Mouse (Mus musculus) 416B (cell line): ENCODE results near the gene Fam136a.
"Not testable (repeated sequence)": the region's sequence is repeated elsewhere in the genome, so short reads cannot be mapped to it uniquely, and the experiment has no call there.

Source experiments
- DNase-seq: peaks from one replicate; pipeline ENCODE4 v3.0.0; 2011; ENCODE audit warnings: low read depth

Fam136a gene

DNA sequence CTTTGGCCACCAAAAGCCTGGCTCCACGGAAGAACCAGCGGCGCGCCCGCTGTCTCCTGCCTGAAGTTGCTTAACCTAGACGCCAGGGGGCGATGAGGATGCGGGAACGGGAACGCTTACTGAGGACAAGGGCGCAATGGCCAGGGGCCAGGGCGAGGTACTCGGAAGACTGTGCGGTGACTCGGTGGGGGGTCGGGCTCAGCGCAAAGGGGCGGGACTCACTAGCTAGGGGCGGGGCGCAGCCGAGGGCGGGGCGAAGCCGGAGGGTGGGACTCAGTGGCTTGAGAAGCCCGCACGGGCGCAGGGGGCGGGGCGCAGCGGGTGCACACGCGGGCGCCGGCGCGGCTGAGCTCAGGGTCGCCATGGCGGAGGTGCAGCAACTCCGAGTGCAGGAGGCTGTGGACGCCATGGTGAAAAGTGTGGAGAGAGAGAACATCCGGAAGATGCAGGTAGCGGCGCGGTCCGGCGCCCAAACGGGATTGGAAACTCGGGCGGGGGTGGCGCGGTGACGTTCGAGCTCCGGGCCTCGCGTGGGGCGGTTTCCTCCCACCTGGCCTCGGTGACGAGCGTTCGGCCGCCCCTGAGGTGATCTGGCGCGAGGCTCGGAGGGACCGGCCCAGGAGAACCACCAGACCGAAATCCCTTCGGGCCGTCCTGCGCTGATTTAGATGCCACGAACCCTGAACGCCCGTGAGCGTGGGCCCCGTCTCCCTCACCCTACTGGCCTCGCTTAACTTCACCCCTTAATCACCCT, at the start of gene Fam136a:
Gene Fam136a, plus strand, starts transcription at position 276 of the 754 bp plus-strand sequence.
- DNase-seq = peak; percentile 99

DNA sequence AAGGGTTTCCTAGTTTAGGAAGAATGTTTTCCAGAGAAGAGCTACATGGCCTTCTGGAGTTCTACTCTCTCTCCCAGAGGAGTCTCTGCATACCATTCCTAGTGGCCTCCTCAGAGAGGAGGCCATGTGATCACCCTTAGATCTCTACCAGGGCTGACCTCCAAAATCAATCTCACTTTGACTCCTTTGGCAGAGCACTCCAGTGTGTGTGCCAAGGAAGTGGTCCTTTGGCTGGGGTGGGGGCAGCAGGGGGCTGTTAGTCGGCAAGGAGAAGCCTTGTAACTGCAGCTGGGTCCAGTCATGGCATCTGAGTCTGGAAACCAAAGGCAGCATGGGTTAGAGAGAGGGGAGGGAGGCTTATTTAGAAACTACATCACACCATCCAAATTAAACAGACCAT, 48.4 kb upstream of the Fam136a start:
- DNase-seq = no peak

DNA sequence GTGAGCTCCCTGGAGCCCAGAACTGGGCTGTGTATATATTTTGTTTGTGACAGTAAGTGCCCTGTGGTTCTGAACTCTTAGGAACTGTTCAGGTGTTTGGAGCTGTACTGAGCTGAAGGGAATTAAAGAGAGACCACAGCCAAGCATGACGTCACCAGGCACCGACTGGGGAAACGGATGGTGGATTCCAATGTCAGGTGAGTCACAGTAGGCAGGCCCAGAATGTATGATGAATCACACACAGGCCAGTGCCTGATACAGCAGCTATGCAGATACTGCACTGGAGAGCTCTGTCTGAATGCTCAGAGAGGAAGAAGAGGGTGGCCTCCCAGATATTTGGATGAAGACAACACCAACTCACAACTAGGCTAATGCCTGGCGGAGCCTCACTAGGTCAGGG, 46.6 kb upstream of the Fam136a start:
- peak; percentile 57 for DNase-seq

DNA sequence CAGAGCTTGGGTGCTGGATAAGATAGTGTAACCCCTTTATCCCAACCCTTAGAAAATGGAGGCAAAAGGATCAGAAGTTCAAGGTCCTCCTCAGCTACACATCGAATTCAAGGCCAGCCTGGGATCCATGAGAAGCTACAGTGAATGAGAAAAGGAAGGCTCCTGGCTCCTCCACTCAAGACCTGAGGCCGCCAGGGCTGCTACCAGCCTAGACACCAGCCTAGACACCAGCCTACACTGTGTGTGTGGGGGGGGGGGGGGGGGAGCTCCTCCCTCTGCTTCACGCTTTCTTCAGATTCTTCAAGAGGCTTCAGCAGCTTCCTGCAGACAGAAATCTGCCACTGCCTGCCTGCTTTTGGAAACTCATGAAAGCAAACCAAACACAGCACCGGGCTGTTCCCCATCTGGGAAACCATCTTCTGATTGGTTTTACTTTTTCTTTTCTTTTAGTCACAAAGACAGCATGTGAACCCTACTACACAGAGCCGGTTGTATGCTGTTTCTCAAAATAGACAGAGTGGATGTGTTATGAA, 43.3 kb upstream of the Fam136a start:
- DNase-seq = no peak

DNA sequence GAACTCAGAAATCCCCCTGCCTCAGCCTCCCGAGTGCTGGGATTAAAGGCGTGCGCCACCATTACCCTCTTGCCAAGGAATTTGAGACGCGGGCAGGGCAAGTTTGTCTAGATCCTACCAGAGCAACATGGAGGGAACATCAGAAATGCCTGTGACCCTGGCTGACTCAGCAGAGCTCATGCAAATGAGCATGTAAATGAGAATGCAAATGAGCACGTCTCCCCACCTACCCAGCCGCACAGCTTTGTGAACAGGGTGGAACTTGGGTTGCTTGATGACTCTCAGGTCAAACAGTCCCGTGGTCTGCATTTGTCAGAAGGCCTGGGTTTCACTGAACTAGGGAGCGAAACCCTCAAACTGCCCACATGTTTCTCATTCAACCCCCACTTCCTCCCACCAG, 42.5 kb upstream of the Fam136a start:
- DNase-seq = no peak

DNA sequence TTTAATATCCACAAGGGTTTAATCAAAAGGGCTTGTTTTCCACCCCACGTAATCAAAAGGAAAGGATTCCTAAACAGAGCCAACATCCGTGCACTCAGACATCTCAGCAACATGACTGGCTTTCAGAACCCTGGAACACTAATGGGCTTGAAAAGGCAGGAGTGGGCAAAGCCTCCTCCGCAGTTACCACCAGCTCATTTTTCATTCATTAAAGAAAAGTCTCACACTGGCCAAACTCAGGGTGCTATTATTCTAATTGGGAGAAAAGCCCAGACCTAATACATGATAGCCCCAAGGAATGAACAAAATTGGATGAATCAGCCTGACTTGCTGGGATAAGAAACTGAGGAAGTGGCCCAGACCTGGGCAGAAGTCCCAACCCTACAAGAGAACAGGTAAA, 41.0 kb upstream of the Fam136a start:
- DNase-seq = no peak

DNA sequence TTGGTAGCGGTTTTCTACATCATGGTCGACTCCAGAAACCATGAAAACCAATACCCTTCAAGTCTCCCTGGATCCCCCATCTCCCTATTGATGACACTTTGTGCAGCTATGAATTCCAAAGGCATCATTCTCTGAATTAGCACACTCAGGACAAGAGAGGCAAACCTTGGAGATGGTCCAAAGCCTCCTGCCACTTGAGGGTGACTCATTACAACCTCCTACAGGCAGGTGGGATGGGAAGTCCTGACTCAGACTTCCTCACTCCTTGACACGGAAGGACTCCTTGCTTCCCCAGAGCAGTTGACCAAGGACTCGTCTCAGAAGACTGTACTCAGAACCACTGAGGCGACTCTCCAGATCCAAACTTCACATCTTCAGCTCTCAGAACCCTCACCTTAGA, 39.8 kb upstream of the Fam136a start:
- peak; percentile 10 for DNase-seq

DNA sequence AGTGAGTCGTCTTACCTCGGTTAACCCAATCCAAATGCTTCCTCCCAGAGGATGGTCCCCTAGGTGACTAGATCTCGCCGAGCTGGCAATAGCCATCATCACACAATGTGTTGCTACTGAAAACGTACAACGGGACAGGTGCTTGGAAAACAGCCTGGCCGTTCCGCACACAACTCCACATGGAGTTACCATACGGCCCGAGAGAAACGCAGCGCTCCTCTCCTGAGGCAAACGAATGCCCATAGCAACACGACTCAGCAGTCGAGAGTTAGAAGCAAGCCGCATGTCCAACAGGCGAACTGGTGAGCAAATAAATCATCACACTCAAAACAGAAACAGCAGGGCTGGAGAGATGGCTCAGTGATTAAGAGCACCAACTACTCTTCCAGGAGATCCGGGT, 38.6 kb upstream of the Fam136a start:
- no peak for DNase-seq

DNA sequence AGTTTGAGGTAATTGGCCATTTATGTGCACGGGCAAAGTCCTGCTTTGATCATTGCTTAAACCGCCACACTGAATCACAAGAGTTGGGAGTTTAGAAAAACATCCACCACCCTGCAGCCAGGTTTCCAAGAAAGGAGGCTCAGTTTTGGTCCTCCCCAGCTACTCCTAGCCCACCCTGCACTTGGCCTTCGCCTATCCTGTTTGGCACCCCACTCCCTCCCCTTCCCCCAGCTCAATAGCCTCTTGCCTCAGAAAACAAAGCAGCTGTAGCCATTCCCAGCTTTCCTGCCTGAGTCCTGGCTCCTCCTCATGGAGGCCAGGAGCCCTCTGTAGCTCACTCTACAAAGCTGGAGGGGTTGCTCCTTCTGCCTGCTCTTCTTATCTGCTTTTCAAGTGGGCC, 37.1 kb upstream of the Fam136a start:
- DNase-seq = no peak

DNA sequence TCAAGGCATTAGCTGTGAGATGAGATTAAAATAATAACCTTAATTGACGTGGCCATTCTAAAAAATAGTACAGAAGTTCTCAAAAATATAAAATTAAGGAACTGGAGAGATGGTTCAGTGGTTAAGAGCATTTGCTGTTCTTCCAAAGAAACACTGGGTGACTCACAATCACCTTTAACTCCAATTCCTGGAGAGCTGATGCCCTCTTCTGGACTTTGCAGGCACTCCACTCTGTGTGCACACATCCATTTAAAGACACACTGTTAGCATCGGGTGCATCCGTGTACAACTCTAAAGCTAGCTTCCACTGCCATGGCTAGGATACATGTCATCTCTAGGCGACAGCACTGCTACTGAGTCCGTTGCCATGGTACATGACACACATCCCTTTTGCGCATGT, 35.5 kb upstream of the Fam136a start:
- DNase-seq = peak; percentile 47

DNA sequence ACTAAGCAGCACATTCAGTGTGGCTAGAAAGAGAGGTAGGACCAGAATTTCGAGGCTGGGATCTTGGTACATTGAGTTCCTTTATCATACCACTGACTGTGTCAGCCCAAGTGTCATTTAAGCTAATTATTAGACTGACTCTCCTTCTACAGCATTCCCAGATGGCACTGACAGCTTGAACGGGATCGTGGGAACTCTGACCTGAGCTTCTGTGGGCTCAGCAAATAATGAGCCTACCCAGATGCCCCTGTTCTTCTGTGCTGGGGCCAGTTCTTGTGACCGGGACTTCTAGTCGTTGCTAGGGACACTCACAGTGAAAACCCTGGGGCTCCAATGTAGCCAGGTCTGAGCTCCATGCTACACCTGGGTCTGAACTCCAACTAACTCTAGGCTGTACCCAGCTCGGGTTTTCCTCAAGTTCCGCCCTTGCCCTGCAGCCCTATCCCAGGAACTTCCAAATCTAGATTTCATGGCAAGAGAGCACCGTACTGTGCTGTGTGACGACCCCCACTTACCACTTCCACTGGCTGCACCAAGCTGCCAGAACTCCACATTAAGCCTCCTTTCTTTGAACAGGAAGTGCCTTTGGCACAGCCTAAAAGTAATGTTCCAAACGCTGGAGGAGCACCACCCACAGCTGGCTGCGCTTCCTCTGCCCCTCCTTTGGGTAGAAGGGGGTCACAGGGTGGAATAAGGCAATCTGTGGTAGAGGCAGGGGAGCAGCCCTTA, 30.2 kb upstream of the Fam136a start:
- DNase-seq = no peak

DNA sequence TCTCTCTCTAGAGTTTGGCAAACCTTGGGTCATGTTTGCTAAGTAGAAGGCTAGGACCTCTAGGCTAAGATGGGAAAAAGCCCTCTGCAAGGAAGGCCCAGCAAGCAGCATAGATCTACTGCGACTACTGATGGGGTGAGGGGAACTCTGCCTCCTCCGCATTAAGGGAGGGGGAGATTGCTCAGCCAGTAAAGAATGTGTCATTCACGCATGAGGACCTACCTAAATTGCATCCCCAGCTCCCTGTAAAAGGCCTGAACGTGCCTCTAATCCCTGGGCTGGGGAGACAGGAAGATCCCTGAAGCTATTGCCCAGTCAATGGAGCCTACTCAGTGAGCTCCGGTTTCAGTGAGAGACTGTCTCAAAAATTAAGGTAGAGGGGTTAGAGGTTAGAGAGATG, 29.6 kb upstream of the Fam136a start:
- no peak for DNase-seq

DNA sequence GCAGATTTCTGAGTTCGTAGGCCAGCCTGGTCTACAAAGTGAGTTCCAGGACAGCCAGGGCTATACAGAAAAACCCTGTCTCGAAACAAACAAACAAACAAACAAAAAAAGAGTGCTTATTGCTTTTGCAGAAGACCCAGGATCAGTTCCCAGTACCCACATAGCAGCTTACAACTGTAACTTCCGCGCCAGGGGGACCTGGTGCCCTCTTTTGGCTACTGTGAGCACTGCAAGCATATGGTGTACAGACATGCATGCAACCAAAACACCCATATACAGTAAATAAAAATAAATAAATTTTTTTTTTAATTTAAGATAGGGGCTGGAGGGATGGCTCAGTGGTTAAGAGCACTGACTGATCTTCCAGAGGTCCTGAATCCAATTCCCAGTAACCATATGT, 29.1 kb upstream of the Fam136a start:
- not testable (repeated sequence) for DNase-seq

DNA sequence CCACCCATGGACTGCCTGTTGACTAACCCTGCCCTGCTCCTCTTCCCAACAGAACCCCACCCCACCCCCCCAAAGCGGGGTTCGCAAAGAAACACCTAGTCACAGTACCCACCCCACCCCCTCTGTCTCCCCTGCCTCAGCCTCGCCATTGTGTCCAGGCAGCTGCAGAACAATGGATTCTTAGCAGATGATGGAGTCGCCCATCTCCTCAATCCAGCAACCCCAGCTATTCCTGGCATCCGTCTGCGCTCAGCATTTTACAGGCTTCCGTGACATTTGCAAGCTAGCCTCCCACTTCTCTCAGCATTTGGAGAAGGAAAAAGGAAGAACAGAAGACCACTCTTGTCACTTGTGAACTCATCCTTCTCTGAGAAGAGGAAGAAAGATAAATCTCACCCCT, 21.8 kb upstream of the Fam136a start:
- DNase-seq = no peak

DNA sequence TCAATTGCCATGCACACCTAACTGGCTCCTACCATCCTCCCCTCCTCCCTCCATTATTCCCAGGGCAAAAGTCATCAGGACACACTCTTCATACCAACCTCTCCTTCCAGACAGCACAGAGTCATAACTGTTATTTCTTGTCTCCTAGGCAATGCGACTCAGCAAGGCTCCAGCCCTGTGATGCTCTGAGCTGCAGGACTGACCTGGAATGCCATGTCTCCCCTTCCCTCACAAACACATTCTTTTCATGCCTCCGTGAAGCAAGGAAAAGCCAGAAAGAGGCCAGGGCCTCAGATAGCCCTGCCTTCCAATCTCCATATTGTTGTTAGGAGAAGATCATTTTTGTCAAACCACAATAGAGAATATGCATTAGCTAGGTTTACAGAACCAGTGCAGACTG, 19.4 kb upstream of the Fam136a start:
- DNase-seq = no peak

DNA sequence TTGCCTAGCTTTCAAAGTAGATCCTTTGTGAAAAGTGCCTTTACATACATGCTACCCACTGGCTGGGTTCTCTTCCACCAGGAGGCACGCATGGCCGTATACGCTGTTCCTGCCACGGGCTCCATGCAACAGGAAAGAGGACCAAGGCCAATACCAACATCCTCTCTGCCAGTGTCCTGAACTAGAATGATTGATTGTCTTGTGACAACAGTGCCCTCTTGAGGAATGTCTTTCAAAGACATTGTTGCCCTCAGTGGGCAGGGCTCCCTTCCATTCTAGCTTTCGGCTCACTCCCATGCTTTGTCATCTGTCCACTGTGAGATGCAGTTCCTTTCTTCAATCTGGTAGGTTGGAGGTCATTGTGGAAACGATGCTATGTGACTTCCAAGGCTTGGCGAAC, 16.2 kb upstream of the Fam136a start:
- DNase-seq = peak; percentile 64

DNA sequence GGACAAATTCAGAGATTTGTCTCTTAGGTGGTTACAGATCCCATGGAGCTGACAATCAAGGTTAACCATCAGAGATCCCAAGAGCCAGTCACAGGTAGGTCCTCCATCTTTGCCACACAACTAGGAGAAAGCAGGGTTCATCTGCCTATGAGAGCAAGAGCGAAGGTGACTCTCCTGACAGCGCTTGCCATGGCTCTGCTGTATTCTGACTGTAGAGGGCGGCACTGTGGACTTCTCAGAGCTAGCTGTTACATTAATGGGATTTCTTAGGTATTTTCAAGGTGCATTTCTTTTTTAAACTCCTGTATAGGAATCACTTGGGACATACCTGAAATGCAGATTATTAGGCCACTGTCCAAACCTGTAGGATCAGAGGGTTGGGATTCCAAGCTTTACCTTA, 10.5 kb upstream of the Fam136a start:
- DNase-seq = no peak

DNA sequence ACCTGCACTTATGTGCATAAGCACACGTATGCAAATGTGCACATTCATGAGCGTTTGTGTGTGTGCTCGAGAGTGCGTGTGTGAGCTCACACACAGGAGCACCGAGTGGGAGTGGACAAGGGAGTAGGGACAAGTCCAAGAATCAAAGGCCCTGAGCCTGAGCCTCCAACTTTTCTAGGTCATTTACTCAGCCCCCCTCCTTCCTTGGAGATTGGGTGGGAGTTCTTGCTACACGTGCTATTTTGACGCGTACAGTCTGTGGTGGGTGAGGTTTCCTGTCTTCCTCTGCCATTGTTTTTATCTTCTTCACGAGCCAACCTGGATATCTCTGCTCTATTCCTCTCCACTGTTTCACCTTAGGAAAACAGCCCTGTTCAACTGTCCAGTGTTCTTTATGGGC, 8.5 kb upstream of the Fam136a start:
- DNase-seq = no peak

DNA sequence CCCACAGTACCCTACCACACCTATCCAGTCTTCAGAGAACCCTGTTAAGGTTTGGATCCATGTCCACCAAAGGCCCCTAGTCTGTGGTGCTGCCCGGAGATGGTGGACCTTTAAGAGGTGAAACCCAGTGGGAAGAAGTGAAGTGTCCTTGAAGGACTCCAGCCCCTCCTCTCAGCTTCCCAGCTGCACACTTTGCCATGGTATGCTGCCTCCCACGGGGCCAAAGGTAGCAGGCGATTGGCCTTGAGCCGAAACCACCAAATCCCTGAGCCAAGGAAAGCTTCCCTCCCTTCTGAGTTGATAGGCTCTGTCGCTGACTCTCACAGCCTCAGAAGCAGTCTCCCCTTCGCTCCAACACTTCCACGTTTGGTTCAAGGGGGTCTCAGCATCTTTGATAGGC, 4.8 kb upstream of the Fam136a start:
- no peak for DNase-seq

DNA sequence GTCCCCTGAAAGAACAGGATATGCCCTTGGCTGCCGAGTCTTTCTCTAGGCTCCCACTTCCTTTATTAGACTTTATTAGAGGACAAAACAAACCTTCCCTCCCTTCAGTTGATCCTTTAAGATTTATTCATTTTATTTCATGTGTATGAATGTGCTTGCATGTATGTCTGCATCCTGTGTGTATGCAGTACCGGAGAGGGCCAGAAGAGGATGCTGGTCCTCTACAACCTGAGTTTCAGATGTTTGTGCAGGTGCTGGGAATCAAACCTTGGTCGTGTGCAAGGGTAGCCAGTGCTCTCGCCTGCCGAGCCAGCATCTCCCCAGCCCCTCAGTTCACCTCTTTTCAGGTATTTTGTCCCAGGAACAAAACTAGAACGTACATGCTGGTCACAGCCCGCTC, 4.1 kb upstream of the Fam136a start:
- no peak for DNase-seq

DNA sequence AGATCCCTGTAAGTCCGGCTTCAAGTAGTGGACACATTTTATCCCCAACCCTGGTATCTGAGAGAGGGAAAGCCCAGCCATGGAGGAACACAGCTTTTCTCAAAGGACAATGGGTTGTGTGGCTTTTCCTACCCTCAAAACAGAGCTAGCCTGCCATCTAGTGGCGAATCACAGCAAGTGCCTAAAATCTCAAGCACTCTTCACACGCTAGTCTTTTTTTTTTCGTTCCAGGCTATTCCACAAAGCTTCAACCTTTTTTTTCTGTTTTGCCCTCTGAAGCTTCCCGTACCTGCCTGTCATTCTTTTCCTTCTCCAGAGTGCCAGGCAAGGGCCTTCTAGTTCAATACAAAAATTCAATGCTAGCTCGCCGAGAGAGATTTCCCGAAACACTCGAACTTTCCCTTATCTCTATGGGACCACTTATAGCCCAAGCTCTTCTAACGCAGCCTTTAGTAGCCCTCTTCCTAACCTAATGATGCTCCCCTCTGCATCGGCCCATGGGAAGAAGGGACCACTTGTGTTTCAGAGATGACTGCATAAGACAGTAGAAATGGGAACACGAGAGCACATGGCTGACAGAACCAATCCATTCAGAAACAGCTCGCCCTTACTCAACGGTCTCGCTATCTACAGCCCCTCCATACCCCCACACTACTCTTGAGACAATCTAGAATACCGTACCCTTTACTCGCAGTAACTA, 854 bp upstream of the Fam136a start:
- DNase-seq = peak; percentile 85

DNA sequence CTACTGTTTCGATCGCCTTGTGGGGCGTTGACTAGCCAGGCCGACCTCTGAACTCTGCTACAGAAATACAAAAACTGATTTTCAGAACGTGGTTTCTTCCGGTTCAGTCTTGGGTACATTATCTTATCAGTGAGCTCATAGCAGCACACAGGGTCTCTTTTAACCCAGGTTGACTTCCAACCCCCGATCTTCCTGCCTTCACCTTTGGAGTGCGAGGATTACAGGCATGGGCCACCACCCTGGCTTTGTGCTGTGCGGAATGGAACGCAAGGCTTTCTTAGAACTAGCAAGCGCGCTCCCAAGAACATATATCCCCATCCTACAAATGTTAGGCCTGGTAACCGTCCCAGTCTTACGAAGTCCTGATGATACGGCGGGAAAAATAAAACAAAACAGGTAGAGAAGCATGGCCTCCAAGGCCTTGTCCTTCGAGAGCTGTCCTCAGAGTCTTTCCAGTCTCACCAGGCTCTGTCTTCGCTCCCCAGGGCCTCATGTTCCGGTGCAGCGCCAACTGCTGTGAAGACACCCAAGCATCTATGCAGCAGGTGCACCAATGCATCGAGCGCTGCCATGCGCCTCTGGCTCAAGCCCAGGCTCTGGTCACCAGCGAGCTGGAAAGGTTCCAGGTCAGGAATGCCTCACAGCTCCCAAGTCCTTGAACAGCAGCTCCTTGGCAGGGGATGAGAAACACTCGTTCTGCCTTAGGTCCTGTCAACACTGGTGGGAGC, 843 bp downstream of the Fam136a start:
- peak; percentile 34 for DNase-seq
